Mouse (Mus musculus): ENCODE data around the gene Cplx2.

GRCm38 (mm10) chr13:54348011-54348410 lies 23.1 kb upstream of the Cplx2 start:
- TF ChIP-seq POLR2A (IDR thresholded peaks at IDR 0.05; ENCODE audit: borderline replicate concordance, extremely low read depth, low read depth, low read length) (no peak), CTCF (IDR thresholded peaks at IDR 0.05; ENCODE audit: insufficient read depth, low read length) (no peak)
